Mouse (Mus musculus) limb, embryonic 14.5 days (tissue): ENCODE results near the gene Cdh5. TPM values are rescaled to one million over a fixed set of nuclear protein-coding genes. Genes with fewer than 3 reads are reported as not detected.

Source experiments
- ATAC-seq: fragments of 200-750 bp; cut with Nextera tagmentation; 2 replicates; pipeline ENCODE4 v1.8.0; 2017; ENCODE audit warnings: low read depth, moderate number of reproducible peaks, moderate TSS enrichment; ENCODE audit not compliant: low FRiP score
- DNase-seq: peaks from one replicate; pipeline ENCODE4 v3.0.0-alpha.2; 2015; ENCODE audit warnings: low spot score
- H3K27ac ChIP-seq: fragments of 300-500 bp; sonication (generic); replicated peaks from 2 replicates; pipeline ENCODE4 v1.5.1; 2014; ENCODE audit warnings: low read depth, mild to moderate bottlenecking, low read length, moderate library complexity, mixed read lengths
- H3K27me3 ChIP-seq: fragments of 300-500 bp; sonication (generic); 2 replicates; pipeline ENCODE4 v1.6.1; 2014; ENCODE audit warnings: low read length, mixed read lengths; ENCODE audit not compliant: control insufficient read depth, insufficient read depth
- H3K36me3 ChIP-seq: fragments of 300-500 bp; sonication (generic); 2 replicates; pipeline ENCODE4 v1.6.1; 2014; ENCODE audit warnings: mild to moderate bottlenecking, low read length, moderate library complexity, mixed read lengths; ENCODE audit not compliant: control insufficient read depth, insufficient read depth
- H3K4me1 ChIP-seq: fragments of 300-500 bp; sonication (generic); 2 replicates; pipeline ENCODE4 v1.6.1; 2014; ENCODE audit warnings: antibody characterized with exemption, low read length, mixed read lengths; ENCODE audit not compliant: control insufficient read depth, insufficient read depth
- H3K4me2 ChIP-seq: fragments of 300-500 bp; sonication (generic); replicated peaks from 2 replicates; pipeline ENCODE4 v1.6.1; 2014; ENCODE audit warnings: low read depth, mild to moderate bottlenecking, low read length, moderate library complexity; ENCODE audit not compliant: severe bottlenecking
- H3K4me3 ChIP-seq: fragments of 300-500 bp; sonication (generic); replicated peaks from 2 replicates; pipeline ENCODE4 v1.5.1; 2014; ENCODE audit warnings: low read length
- H3K9ac ChIP-seq: fragments of 300-500 bp; sonication (generic); 2 replicates; pipeline ENCODE4 v1.6.1; 2014; ENCODE audit warnings: mild to moderate bottlenecking, low read depth, low read length, moderate library complexity; ENCODE audit not compliant: severe bottlenecking
- H3K9me3 ChIP-seq: fragments of 300-500 bp; sonication (generic); 2 replicates; pipeline ENCODE4 v1.6.1; 2016; ENCODE audit warnings: low read length; ENCODE audit not compliant: control insufficient read depth
- POLR2A ChIP-seq: fragments of 200-500 bp; IDR thresholded peaks from 2 replicates; pipeline ENCODE4 v1.8.0; 2012; ENCODE audit warnings: inconsistent platforms, mild to moderate bottlenecking, moderate library complexity, borderline replicate concordance; ENCODE audit not compliant: insufficient read depth, insufficient read length; ENCODE audit errors: extremely low read depth
- WGBS: fragments of 180-500 bp; shearing (Covaris S2); extraction: QIAGEN DNeasy Blood & Tissue Kit; methylation state at CpG from one replicate; pipeline ENCODE4 v1.1.7; 2014; 5-methylcytosine and 5-hydroxymethylcytosine counted together
- polyA plus RNA-seq, 2 experiments: library from polyadenylated mRNA; depleted of rRNA in 1 of 2; stranded (reverse) in 1 of 2; unstranded in 1 of 2; fragments of >200 nt; fragmentation: Nextera tagmentation in 1 of 2; extraction: Ambion mirVana in 1 of 2; gene quantifications; 2 replicates each; pipeline versions ENCODE4 v1.2.1 to v1.2.3; 2012 to 2014

Gene Cdh5
- polyA plus RNA-seq, 2 experiments: 34.6 to 58.0 TPM

GRCm38 (mm10) chr8:104147947-104148346 lies 46.5 kb downstream of the Cdh5 start:
- no peak overlapping the region for H3K9ac ChIP-seq
- DNase-seq (no peak), ATAC-seq (no peak)
- TF ChIP-seq POLR2A: no peak
- H3K9me3 ChIP-seq: no peaks in the 10 kb centered on the region
- H3K4me3 ChIP-seq: no peak overlapping the region
- no peaks in the 10 kb centered on the region for H3K4me1 ChIP-seq
- H3K27me3 ChIP-seq: no peaks in the 10 kb centered on the region
- 96% methylated on average over 2 of the region's 2 CpGs for WGBS
- H3K4me2 ChIP-seq: no peak overlapping the region
- H3K27ac ChIP-seq: no peak overlapping the region
- H3K36me3 ChIP-seq: no peaks in the 10 kb centered on the region

- no peaks in the 10 kb centered on the region for H3K4me1 ChIP-seq
- DNase-seq (no peak), ATAC-seq (no peak)
- H3K36me3 ChIP-seq: no peaks in the 10 kb centered on the region
- H3K4me2 ChIP-seq: no peak overlapping the region
- no peak overlapping the region for H3K9ac ChIP-seq
- no peak overlapping the region for H3K4me3 ChIP-seq
- TF ChIP-seq POLR2A: no peak
- no peaks in the 10 kb centered on the region for H3K9me3 ChIP-seq
- no peaks in the 10 kb centered on the region for H3K27me3 ChIP-seq
- WGBS: 64% methylated on average over 5 of the region's 5 CpGs
- H3K27ac ChIP-seq: no peak overlapping the region
These were observed 59.3 kb downstream of the Cdh5 start for GRCm38 (mm10) chr8:104160731-104161130.

- no peaks in the 10 kb centered on the region for H3K4me1 ChIP-seq
- WGBS: 68% methylated on average over 3 of the region's 3 CpGs
- peaks cover 50% of the 10 kb centered on the region for H3K27me3 ChIP-seq
These were observed 68.0 kb downstream of the Cdh5 start for GRCm38 (mm10) chr8:104169461-104169860.

GRCm38 (mm10) chr8:104170118-104171049 lies 69.0 kb downstream of the Cdh5 start, which contains the start of gene Bean1:
TSS of gene Bean1 (plus strand) at chr8:104170442.
- H3K4me3 ChIP-seq: peak within 1 kb of the TSS; percentile 65
- no peaks in the 10 kb centered on the region for H3K4me1 ChIP-seq
- peak within 1 kb of the TSS; percentile 77 for H3K9ac ChIP-seq
- 2% methylated on average over 31 of the region's 87 CpGs for WGBS
- no peak within 1 kb of the TSS for H3K27ac ChIP-seq
- H3K27me3 ChIP-seq: peaks cover 50% of the 10 kb centered on the region
- peak; percentile 79 for ATAC-seq
- TF ChIP-seq POLR2A: no peak
- DNase-seq: no peak
- no peaks in the 10 kb centered on the region for H3K36me3 ChIP-seq
- no peaks in the 10 kb centered on the region for H3K9me3 ChIP-seq
- peak within 1 kb of the TSS; percentile 96 for H3K4me2 ChIP-seq

More at GRCm38 (mm10) chr8:104169461-104169860, 68.0 kb downstream of the Cdh5 start:
- ATAC-seq (no peak), DNase-seq (no peak)
- Histone ChIP-seq H3K36me3 (no peaks in the 10 kb centered on the region), H3K27ac (no peak overlapping the region), H3K9me3 (no peaks in the 10 kb centered on the region), H3K9ac (no peak overlapping the region), H3K4me2 (no peak overlapping the region), H3K4me3 (no peak overlapping the region)
- TF ChIP-seq POLR2A: no peak

GRCm38 (mm10) chr8:104171050-104171620 lies 69.7 kb downstream of the Cdh5 start:
- peak overlapping the region; percentile 77 for H3K9ac ChIP-seq
- H3K36me3 ChIP-seq: no peaks in the 10 kb centered on the region
- H3K4me3 ChIP-seq: peak overlapping the region; percentile 65
- H3K4me1 ChIP-seq: no peaks in the 10 kb centered on the region
- peaks cover 50% of the 10 kb centered on the region for H3K27me3 ChIP-seq
- no peak for TF ChIP-seq POLR2A
- no peaks in the 10 kb centered on the region for H3K9me3 ChIP-seq
- H3K4me2 ChIP-seq: peak overlapping the region; percentile 96
- WGBS: 6% methylated on average over 21 of the region's 32 CpGs
- 0 out of 2 replicates have a peak, but pooled peaks have one; percentile 18 for ATAC-seq
- DNase-seq: no peak
- H3K27ac ChIP-seq: no peak overlapping the region
